Mouse (Mus musculus): ENCODE measurements around the gene Kif12. TPM values are rescaled to one million over a fixed set of nuclear protein-coding genes. Genes with fewer than 3 reads are reported as not detected.

Kif12 gene
- polyA plus RNA-seq, 1 experiment from 2014 or later = 0.14 TPM

- no peaks in the 10 kb centered on the region for H3K9me3 ChIP-seq
- no peak overlapping the region for H3K4me3 ChIP-seq
- WGBS = 75% methylated on average over 2 of the region's 2 CpGs
- no peak for ATAC-seq (replicated peaks)
- no peaks in the 10 kb centered on the region for H3K36me3 ChIP-seq (replicated peaks)
- H3K4me1 ChIP-seq = peaks cover 3% of the 10 kb centered on the region; the same call in 1 of the 2 replicates
- no peak overlapping the region for H3K9ac ChIP-seq
- no peaks in the 10 kb centered on the region for H3K27me3 ChIP-seq (replicated peaks)
- no peak overlapping the region for H3K27ac ChIP-seq
- H3K4me2 ChIP-seq = no peak overlapping the region
These were observed 16.3 kb downstream of the Kif12 start for GRCm38 (mm10) chr4:63155596-63155995.

DNA sequence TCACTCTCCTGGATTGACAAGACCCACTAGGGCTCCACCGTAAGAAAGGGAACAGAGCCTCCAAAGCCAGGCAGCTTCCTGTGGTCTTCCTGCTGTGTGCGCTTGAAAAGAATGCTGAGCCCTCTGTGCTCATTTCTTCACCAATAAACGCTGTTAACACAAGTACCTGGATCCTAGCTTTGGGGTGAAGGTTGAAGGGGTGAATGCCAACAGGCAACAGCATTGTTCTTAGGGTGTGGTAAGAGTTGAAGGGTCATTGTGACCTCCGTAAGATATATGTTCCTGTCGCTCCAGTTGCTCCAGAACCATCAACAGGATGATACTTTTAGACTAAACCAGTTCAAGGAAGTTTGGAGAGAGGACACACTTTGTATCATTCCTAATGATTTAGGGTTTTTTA is 17.2 kb downstream of the Kif12 start, which contains the start of gene Ambp:
TSS of gene Ambp (minus strand) at position 101 of the 400 bp plus-strand sequence.
- no peaks in the 10 kb centered on the region for H3K9me3 ChIP-seq
- WGBS = 64% methylated on average over 5 of the region's 5 CpGs
- peaks cover 3% of the 10 kb centered on the region; the same call in 1 of the 2 replicates for H3K4me1 ChIP-seq
- no peak within 1 kb of the TSS for H3K4me2 ChIP-seq
- no peak for ATAC-seq (replicated peaks)
- no peak within 1 kb of the TSS for H3K4me3 ChIP-seq
- no peak within 1 kb of the TSS for H3K9ac ChIP-seq
- no peak within 1 kb of the TSS for H3K27ac ChIP-seq
- no peaks in the 10 kb centered on the region for H3K27me3 ChIP-seq (replicated peaks)
- no peaks in the 10 kb centered on the region for H3K36me3 ChIP-seq (replicated peaks)

GRCm38 (mm10) chr4:63154028-63154427 is 17.9 kb downstream of the Kif12 start:
- Histone ChIP-seq H3K9me3 (no peaks in the 10 kb centered on the region), H3K36me3 (replicated peaks) (no peaks in the 10 kb centered on the region), H3K9ac (no peak overlapping the region), H3K27ac (no peak overlapping the region), H3K4me3 (no peak overlapping the region), H3K4me1 (peaks cover under 1% of the 10 kb centered on the region; the same call in 1 of the 2 replicates), H3K27me3 (replicated peaks) (no peaks in the 10 kb centered on the region), H3K4me2 (no peak overlapping the region)
- ATAC-seq (replicated peaks) = no peak
- WGBS = 51% methylated on average over 4 of the region's 4 CpGs

DNA sequence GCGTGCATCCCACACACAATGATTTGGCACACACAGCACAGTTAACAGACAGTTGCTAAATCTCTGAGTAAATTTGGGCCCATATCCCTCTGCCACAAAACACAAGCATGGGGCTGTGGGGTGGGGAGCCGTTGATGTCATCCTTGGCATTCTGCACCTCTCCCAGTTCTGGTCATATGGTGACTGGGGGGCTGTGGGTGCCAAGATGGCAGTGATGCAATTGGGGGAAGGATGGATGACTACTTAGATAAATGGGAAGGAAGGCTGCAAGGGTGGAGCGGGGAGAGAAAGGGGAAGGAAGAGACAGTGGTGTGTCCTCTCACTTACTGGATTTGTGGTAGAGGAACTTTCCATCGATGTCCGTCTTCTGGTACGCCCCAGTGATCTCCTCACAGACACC is 20.8 kb downstream of the Kif12 start:
- Histone ChIP-seq H3K4me3 (no peak overlapping the region), H3K27me3 (replicated peaks) (no peaks in the 10 kb centered on the region), H3K4me2 (no peak overlapping the region), H3K9ac (no peak overlapping the region), H3K9me3 (no peaks in the 10 kb centered on the region), H3K4me1 (no peaks in the 10 kb centered on the region), H3K36me3 (replicated peaks) (no peaks in the 10 kb centered on the region), H3K27ac (no peak overlapping the region)
- 94% methylated on average over 6 of the region's 6 CpGs for whole genome bisulfite sequencing
- ATAC-seq (replicated peaks) = no peak

- Histone ChIP-seq H3K9ac (no peak overlapping the region), H3K4me3 (no peak overlapping the region), H3K4me1 (no peaks in the 10 kb centered on the region), H3K27me3 (replicated peaks) (no peaks in the 10 kb centered on the region), H3K36me3 (replicated peaks) (no peaks in the 10 kb centered on the region), H3K4me2 (no peak overlapping the region), H3K27ac (no peak overlapping the region), H3K9me3 (no peaks in the 10 kb centered on the region)
- 93% methylated on average over 6 of the region's 6 CpGs for WGBS
- ATAC-seq (replicated peaks) = no peak
These were observed 24.7 kb downstream of the Kif12 start for GRCm38 (mm10) chr4:63147268-63147667.

- Histone ChIP-seq H3K9me3 (no peaks in the 10 kb centered on the region), H3K9ac (no peak overlapping the region), H3K4me2 (no peak overlapping the region), H3K4me1 (no peaks in the 10 kb centered on the region), H3K4me3 (no peak overlapping the region), H3K36me3 (replicated peaks) (peaks cover 13% of the 10 kb centered on the region), H3K27me3 (replicated peaks) (no peaks in the 10 kb centered on the region), H3K27ac (no peak overlapping the region)
- ATAC-seq (replicated peaks) = peak; percentile 35; the same call in 1 of the 2 replicates
- WGBS = 90% methylated on average over 5 of the region's 5 CpGs
These were observed 41.9 kb downstream of the Kif12 start for GRCm38 (mm10) chr4:63129891-63130624.

GRCm38 (mm10) chr4:63124861-63125466 is 47.0 kb downstream of the Kif12 start:
- Histone ChIP-seq H3K27ac (peak overlapping the region; percentile 40; the same call in 1 of the 2 replicates), H3K9ac (no peak overlapping the region), H3K9me3 (no peaks in the 10 kb centered on the region), H3K36me3 (replicated peaks) (peaks cover 13% of the 10 kb centered on the region; the same call in 1 of the 2 replicates), H3K4me1 (no peaks in the 10 kb centered on the region), H3K4me3 (no peak overlapping the region), H3K4me2 (no peak overlapping the region), H3K27me3 (replicated peaks) (no peaks in the 10 kb centered on the region)
- WGBS = 25% methylated on average over 8 of the region's 8 CpGs
- peak; percentile 65; the same call in 1 of the 2 replicates for ATAC-seq (replicated peaks)

GRCm38 (mm10) chr4:63118639-63119437 is 53.1 kb downstream of the Kif12 start:
- peaks cover 13% of the 10 kb centered on the region; the same call in 1 of the 2 replicates for H3K36me3 ChIP-seq (replicated peaks)
- H3K27me3 ChIP-seq (replicated peaks) = no peaks in the 10 kb centered on the region
- 89% methylated on average over 5 of the region's 5 CpGs for WGBS
- no peak overlapping the region for H3K9ac ChIP-seq
- H3K27ac ChIP-seq = no peak overlapping the region
- ATAC-seq (replicated peaks) = peak; percentile 91
- no peak overlapping the region for H3K4me3 ChIP-seq
- H3K9me3 ChIP-seq = no peaks in the 10 kb centered on the region
- no peaks in the 10 kb centered on the region for H3K4me1 ChIP-seq
- no peak overlapping the region for H3K4me2 ChIP-seq

Other genes with a start within 250 kb of the Kif12 start
- 37.6 and 38.6 TPM in 2 replicates for gene Zfp618, start 206.6 kb downstream of the Kif12 start, polyA plus RNA-seq (2015; fragmentation: Nextera tagmentation; extraction: Ambion mirVana)
- 0.26 and 2.8 TPM in 2 replicates for gene Ambp, start 17.3 kb downstream of the Kif12 start, polyA plus RNA-seq (2015; fragmentation: Nextera tagmentation; extraction: Ambion mirVana)
- 2.2 and 3.1 TPM in 2 replicates for gene Col27a1, start 41.9 kb upstream of the Kif12 start, polyA plus RNA-seq (2015; fragmentation: Nextera tagmentation; extraction: Ambion mirVana)
- not detected in 2 replicates for gene Orm1, start 172.4 kb upstream of the Kif12 start, polyA plus RNA-seq (2015; fragmentation: Nextera tagmentation; extraction: Ambion mirVana)
- gene Orm3, start 184.0 kb upstream of the Kif12 start, polyA plus RNA-seq (2015; fragmentation: Nextera tagmentation; extraction: Ambion mirVana) = not detected in 2 replicates
- gene Orm2, start 190.3 kb upstream of the Kif12 start, polyA plus RNA-seq (2015; fragmentation: Nextera tagmentation; extraction: Ambion mirVana) = not detected in 2 replicates
- 7.0 and 7.7 TPM in 2 replicates for gene Akna, start 231.2 kb upstream of the Kif12 start, polyA plus RNA-seq (2015; fragmentation: Nextera tagmentation; extraction: Ambion mirVana)